Mouse (Mus musculus) intestine, postnatal 0 days (tissue): ENCODE data around the gene Kcna10. TPM values are rescaled to one million over a fixed set of nuclear protein-coding genes. Genes with fewer than 3 reads are reported as not detected.

Experiments used
- ATAC-seq: fragments of 200-750 bp; cut with Nextera tagmentation; 2 replicates; pipeline ENCODE4 v1.8.0; 2017; ENCODE audit warnings: mild to moderate bottlenecking, moderate TSS enrichment, moderate library complexity
- H3K27ac ChIP-seq: fragments of 300-500 bp; sonication (generic); 2 replicates; pipeline ENCODE4 v1.5.1; 2014; ENCODE audit warnings: mild to moderate bottlenecking, low read depth, low read length, moderate library complexity
- H3K27me3 ChIP-seq: fragments of 300-500 bp; sonication (generic); replicated peaks from 2 replicates; pipeline ENCODE4 v1.6.1; 2014; ENCODE audit warnings: low read length, mixed read lengths; ENCODE audit not compliant: control insufficient read depth, insufficient read depth
- H3K36me3 ChIP-seq: fragments of 300-500 bp; sonication (generic); 2 replicates; pipeline ENCODE4 v1.6.1; 2014; ENCODE audit warnings: mild to moderate bottlenecking, moderate library complexity; ENCODE audit not compliant: control insufficient read depth, insufficient read depth
- H3K4me1 ChIP-seq: fragments of 300-500 bp; sonication (generic); replicated peaks from 2 replicates; pipeline ENCODE4 v1.6.1; 2014; ENCODE audit warnings: antibody characterized with exemption, low read length, mixed read lengths; ENCODE audit not compliant: control insufficient read depth, insufficient read depth
- H3K4me2 ChIP-seq: fragments of 300-500 bp; sonication (generic); replicated peaks from 2 replicates; pipeline ENCODE4 v1.6.1; 2014; ENCODE audit warnings: low read depth, mild to moderate bottlenecking, moderate library complexity
- H3K4me3 ChIP-seq: fragments of 300-500 bp; sonication (generic); 2 replicates; pipeline ENCODE4 v1.5.1; 2014; ENCODE audit warnings: low read depth, low read length
- H3K9ac ChIP-seq: fragments of 300-500 bp; sonication (generic); 2 replicates; pipeline ENCODE4 v1.6.1; 2014; ENCODE audit warnings: mild to moderate bottlenecking, low read depth, low read length
- H3K9me3 ChIP-seq: fragments of 300-500 bp; sonication (generic); 2 replicates; pipeline ENCODE4 v1.6.1; 2016; ENCODE audit warnings: mixed run types; ENCODE audit not compliant: control insufficient read depth
- CTCF ChIP-seq: sonication (generic); IDR thresholded peaks from 2 replicates; pipeline ENCODE4 v1.5.1; 2016; ENCODE audit warnings: low read depth, mild to moderate bottlenecking, control low read depth, antibody characterized with exemption, moderate library complexity
- WGBS: fragments of 180-500 bp; shearing (Covaris S2); extraction: QIAGEN DNeasy Blood & Tissue Kit; methylation state at CpG from one replicate; pipeline ENCODE4 v1.1.7; 2014; 5-methylcytosine and 5-hydroxymethylcytosine counted together
- polyA plus RNA-seq: library from polyadenylated mRNA; unstranded; fragments of >200 nt; fragmentation: Nextera tagmentation; extraction: Ambion mirVana; gene quantifications from 2 replicates; pipeline ENCODE4 v1.2.1, GENCODE M21; 2015

Kcna10 gene
- polyA plus RNA-seq, 1 experiment from 2014 or later = not detected

DNA sequence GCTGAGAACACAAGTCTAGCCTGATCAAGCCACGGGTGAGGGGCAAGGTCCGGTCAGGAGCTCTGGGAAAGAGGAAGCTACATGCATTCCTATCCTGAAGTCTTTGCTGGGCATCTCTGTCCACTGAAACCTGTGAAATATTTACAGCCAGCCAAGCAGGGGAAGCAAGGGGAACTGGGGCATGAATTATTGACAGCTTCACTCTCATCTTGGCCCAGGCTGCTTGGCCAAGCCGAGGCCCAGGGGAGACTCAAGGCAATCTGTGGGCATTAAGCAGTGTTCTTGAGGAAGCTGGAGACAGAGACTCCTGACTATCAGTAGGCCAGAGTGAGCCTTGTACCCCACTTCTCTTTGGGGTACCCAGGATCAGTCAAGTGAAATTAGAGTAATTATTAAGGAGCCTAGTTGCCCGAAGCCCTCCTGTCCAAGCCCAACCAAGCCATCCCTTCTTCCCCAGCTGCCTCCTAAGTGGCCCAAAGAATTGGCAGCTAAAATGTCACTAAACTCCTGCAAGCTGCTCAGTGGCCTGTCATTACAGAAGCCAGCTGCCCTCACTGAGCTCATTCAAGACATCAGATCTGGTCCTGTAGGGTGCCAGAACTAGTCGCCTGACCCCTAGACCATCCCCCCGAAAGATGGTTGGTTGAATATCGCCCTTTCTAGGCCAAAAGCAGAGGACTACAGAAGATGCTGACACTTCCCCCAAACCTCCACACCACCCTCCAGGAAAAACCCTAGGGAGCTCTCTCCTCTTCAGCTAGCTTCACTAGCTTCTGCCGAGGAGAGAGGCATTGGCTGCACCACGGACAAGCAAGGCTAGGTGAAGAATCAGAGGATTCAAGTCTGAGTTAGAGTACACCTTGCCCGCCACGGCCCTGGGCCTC lies 28.8 kb upstream of the Kcna10 start:
- 81% methylated on average over 11 of the region's 11 CpGs for WGBS
- ATAC-seq = no peak

DNA sequence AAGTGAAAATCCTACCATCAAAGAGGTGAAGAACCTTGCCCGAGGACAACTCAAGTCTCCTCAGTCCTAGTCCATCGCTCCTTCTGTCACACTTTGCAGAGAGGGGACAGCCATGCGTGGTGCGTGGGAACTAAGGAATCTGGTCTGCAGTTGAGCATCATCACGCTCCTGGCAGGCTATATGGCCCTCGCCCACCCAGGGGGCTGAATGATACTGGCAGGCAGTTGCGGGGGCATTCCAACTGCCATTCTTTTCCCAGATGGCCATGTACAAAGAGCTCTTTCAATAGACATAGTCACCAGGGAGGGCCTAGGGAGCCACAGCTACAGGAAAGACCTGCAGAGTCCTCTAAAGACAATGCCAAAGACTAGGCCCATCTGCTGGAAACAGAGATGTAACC lies 24.0 kb upstream of the Kcna10 start:
- Histone ChIP-seq H3K4me2 (no peak overlapping the region), H3K4me1 (no peaks in the 10 kb centered on the region), H3K27me3 (0 out of 2 replicates have a peak, but pooled peaks cover 10% of the 10 kb centered on the region), H3K36me3 (no peaks in the 10 kb centered on the region), H3K4me3 (no peak overlapping the region), H3K9me3 (no peaks in the 10 kb centered on the region), H3K9ac (no peak overlapping the region), H3K27ac (no peak overlapping the region)
- no peak for ATAC-seq
- TF ChIP-seq CTCF = no peak
- WGBS = 89% methylated on average over 7 of the region's 7 CpGs

More for the DNA sequence above, 28.8 kb upstream of the Kcna10 start:
- H3K4me3 ChIP-seq = no peak overlapping the region
- H3K9ac ChIP-seq = no peak overlapping the region
- H3K36me3 ChIP-seq = no peaks in the 10 kb centered on the region
- H3K27ac ChIP-seq = no peak overlapping the region
- no peaks in the 10 kb centered on the region for H3K9me3 ChIP-seq
- 0 out of 2 replicates have a peak, but pooled peaks cover 3% of the 10 kb centered on the region for H3K27me3 ChIP-seq
- H3K4me2 ChIP-seq = no peak overlapping the region
- TF ChIP-seq CTCF = no peak
- H3K4me1 ChIP-seq = no peaks in the 10 kb centered on the region

DNA sequence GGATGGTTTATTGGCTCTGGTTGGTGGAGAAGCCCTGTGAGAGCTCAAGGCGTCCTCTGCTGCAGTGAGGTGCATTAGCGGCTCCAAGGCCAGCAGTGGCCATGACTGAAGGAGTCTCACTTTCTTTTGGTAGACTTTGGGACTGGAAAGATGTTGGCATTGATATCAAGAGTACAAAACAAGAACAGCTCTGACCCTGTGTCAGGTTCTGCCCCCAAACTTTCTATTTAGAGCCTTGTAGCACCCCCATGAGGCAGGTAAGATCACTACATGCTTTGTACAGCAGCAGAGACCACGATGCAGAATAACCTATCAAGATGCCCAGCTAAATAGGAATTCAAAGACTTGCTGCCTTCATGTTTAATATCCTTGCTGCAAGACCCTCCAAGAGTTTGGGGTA lies 23.4 kb upstream of the Kcna10 start:
- peak; percentile 36 for TF ChIP-seq CTCF
- Histone ChIP-seq H3K27ac (no peak overlapping the region), H3K9me3 (no peaks in the 10 kb centered on the region), H3K4me1 (no peaks in the 10 kb centered on the region), H3K4me2 (no peak overlapping the region), H3K27me3 (0 out of 2 replicates have a peak, but pooled peaks cover 10% of the 10 kb centered on the region), H3K9ac (no peak overlapping the region), H3K4me3 (no peak overlapping the region), H3K36me3 (no peaks in the 10 kb centered on the region)
- 66% methylated on average over 3 of the region's 3 CpGs for WGBS
- no peak for ATAC-seq

DNA sequence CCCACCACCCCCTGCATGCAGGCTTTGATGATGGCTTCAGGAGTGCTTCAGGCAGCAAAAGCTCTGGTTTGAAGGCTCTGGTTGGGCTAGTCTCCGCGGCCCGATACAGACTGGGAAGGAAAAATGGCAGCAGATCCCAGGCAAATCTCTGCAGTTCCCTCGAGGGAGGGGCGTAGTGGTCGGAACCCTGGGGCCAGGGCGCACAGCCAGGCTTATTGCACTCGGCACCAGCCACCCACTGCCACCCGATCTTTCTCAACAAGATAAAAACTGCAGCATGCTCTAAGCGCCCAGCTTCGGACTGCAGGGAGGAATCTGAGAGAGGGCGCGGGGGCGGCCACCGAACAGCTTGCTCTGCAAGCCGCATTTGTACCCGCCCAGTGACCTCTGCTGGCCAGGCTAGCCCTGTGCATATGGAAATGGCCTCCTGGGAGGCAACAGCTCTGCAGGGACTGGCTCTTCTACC lies 23.0 kb upstream of the Kcna10 start:
- no peak for ATAC-seq
- H3K27ac ChIP-seq = no peak overlapping the region
- H3K9ac ChIP-seq = no peak overlapping the region
- 4% methylated on average over 17 of the region's 17 CpGs for WGBS
- no peak overlapping the region for H3K4me2 ChIP-seq
- H3K4me3 ChIP-seq = no peak overlapping the region
- peak; percentile 52 for TF ChIP-seq CTCF
- no peaks in the 10 kb centered on the region for H3K4me1 ChIP-seq
- no peaks in the 10 kb centered on the region for H3K9me3 ChIP-seq
- 0 out of 2 replicates have a peak, but pooled peaks cover 10% of the 10 kb centered on the region for H3K27me3 ChIP-seq
- no peaks in the 10 kb centered on the region for H3K36me3 ChIP-seq

DNA sequence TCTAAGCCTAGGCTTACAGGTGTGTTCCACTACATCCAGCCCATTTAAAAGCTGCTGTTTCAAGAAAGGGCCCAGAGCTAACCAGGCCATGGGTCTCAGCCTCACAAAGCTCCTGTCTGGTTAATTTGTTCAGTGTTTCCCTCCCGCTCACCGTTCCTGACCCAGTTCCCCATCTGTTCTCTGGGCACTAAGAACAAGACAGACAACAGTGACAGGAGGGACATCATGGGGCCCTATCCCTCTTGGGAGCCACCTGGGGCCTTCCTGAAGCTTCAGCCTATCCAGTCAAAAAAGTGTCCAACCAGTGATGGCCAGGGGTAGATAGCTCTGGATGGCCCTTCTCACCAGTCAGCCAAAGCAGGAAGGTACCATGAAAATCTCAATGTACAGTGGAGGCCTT lies 20.1 kb upstream of the Kcna10 start:
- no peak for ATAC-seq
- H3K9ac ChIP-seq = no peak overlapping the region
- no peak overlapping the region for H3K4me3 ChIP-seq
- TF ChIP-seq CTCF = no peak
- H3K36me3 ChIP-seq = no peaks in the 10 kb centered on the region
- WGBS = 90% methylated on average over 2 of the region's 2 CpGs
- H3K27me3 ChIP-seq = 0 out of 2 replicates have a peak, but pooled peaks cover 10% of the 10 kb centered on the region
- H3K27ac ChIP-seq = no peak overlapping the region
- no peaks in the 10 kb centered on the region for H3K9me3 ChIP-seq
- H3K4me1 ChIP-seq = no peaks in the 10 kb centered on the region
- no peak overlapping the region for H3K4me2 ChIP-seq

DNA sequence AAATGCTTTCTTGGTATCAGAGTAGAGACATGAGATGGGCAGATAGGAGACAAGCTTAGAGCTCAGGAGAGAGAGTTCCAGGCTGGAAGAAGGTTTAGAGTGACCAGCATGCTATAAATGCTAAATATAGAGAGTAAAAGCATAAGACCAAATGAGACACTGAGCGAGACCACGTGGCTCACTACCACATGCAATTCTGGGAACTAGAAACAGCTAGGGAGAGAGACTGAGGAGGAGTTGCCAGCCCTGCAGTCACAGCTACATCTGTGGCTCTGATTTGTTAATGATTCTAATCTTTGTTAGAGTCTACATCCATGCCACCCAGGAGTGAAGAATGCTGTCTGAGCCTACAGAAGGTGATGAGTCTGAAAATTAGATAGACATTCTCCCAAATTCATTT lies 13.3 kb upstream of the Kcna10 start:
- no peaks in the 10 kb centered on the region for H3K9me3 ChIP-seq
- 66% methylated on average over 2 of the region's 2 CpGs for WGBS

More for the DNA sequence above, 13.3 kb upstream of the Kcna10 start:
- Histone ChIP-seq H3K27me3 (no peaks in the 10 kb centered on the region), H3K4me2 (no peak overlapping the region), H3K36me3 (no peaks in the 10 kb centered on the region), H3K27ac (no peak overlapping the region), H3K4me3 (no peak overlapping the region), H3K4me1 (no peaks in the 10 kb centered on the region), H3K9ac (no peak overlapping the region)
- TF ChIP-seq CTCF = no peak
- ATAC-seq = no peak
